Mouse (Mus musculus) neural tube, embryonic 14.5 days (tissue): ENCODE results near the gene Samd4. TPM values are rescaled to one million over a fixed set of nuclear protein-coding genes. Genes with fewer than 3 reads are reported as not detected.

Source experiments
- ATAC-seq: fragments of 200-750 bp; cut with Nextera tagmentation; 2 replicates; pipeline ENCODE4 v1.8.0; 2017; ENCODE audit warnings: low read depth, mild to moderate bottlenecking, moderate TSS enrichment, moderate library complexity
- H3K27ac ChIP-seq: fragments of 300-500 bp; sonication (generic); 2 replicates; pipeline ENCODE4 v1.5.1; 2014; ENCODE audit warnings: low read depth, mild to moderate bottlenecking, control low read depth, low read length, moderate library complexity, mixed read lengths
- H3K27me3 ChIP-seq: fragments of 300-500 bp; sonication (generic); 2 replicates; pipeline ENCODE4 v1.6.1; 2014; ENCODE audit warnings: low read length; ENCODE audit not compliant: control insufficient read depth, insufficient read depth
- H3K36me3 ChIP-seq: fragments of 300-500 bp; sonication (generic); 2 replicates; pipeline ENCODE4 v1.6.1; 2014; ENCODE audit warnings: low read length, mixed read lengths; ENCODE audit not compliant: control insufficient read depth, insufficient read depth
- H3K4me1 ChIP-seq: fragments of 300-500 bp; sonication (generic); 2 replicates; pipeline ENCODE4 v1.6.1; 2014; ENCODE audit warnings: low read length; ENCODE audit not compliant: control insufficient read depth, insufficient read depth
- H3K4me2 ChIP-seq: fragments of 300-500 bp; sonication (generic); 2 replicates; pipeline ENCODE4 v1.6.1; 2014; ENCODE audit warnings: mild to moderate bottlenecking, low read depth, low read length, control low read depth
- H3K4me3 ChIP-seq: fragments of 300-500 bp; sonication (generic); 2 replicates; pipeline ENCODE4 v1.5.1; 2014; ENCODE audit warnings: low read depth, low read length, control low read depth, mixed read lengths
- H3K9ac ChIP-seq: fragments of 300-500 bp; sonication (generic); replicated peaks from 2 replicates; pipeline ENCODE4 v1.6.1; 2014; ENCODE audit warnings: low read depth, mild to moderate bottlenecking, control low read depth, low read length, mixed read lengths
- H3K9me3 ChIP-seq: fragments of 300-500 bp; sonication (generic); 2 replicates; pipeline ENCODE4 v1.6.1; 2016; ENCODE audit warnings: low read length; ENCODE audit not compliant: control insufficient read depth
- WGBS: fragments of 180-500 bp; shearing (Covaris S2); extraction: QIAGEN DNeasy Blood & Tissue Kit; methylation state at CpG from one replicate; pipeline ENCODE4 v1.1.7; 2014; 5-methylcytosine and 5-hydroxymethylcytosine counted together
- polyA plus RNA-seq: library from polyadenylated mRNA; unstranded; fragments of >200 nt; fragmentation: Nextera tagmentation; extraction: Ambion mirVana; gene quantifications from 2 replicates; pipeline ENCODE4 v1.2.1, GENCODE M21; 2014

Gene Samd4
- polyA plus RNA-seq, 1 experiment from 2014 or later, result 2.6 TPM

- Histone ChIP-seq H3K4me2 (no peak overlapping the region), H3K9ac (no peak overlapping the region), H3K4me3 (no peak overlapping the region), H3K27ac (no peak overlapping the region), H3K4me1 (peaks cover 4% of the 10 kb centered on the region; the same call in 1 of the 2 replicates), H3K9me3 (no peaks in the 10 kb centered on the region), H3K36me3 (no peaks in the 10 kb centered on the region), H3K27me3 (no peaks in the 10 kb centered on the region)
- WGBS, result 51% methylated on average over 6 of the region's 6 CpGs
- ATAC-seq, result peak; percentile 23; the same call in 1 of the 2 replicates
Measured at GRCm38 (mm10) chr14:46941077-46941476, 58.4 kb downstream of the Samd4 start.

- Histone ChIP-seq H3K36me3 (no peaks in the 10 kb centered on the region), H3K4me1 (peaks cover 4% of the 10 kb centered on the region; the same call in 1 of the 2 replicates), H3K4me3 (no peak overlapping the region), H3K4me2 (no peak overlapping the region), H3K27ac (no peak overlapping the region), H3K9ac (no peak overlapping the region), H3K27me3 (no peaks in the 10 kb centered on the region), H3K9me3 (no peaks in the 10 kb centered on the region)
- ATAC-seq, result peak; percentile 26; the same call in 1 of the 2 replicates
- WGBS, result 74% methylated on average over 23 of the region's 23 CpGs
Measured at GRCm38 (mm10) chr14:46941896-46942812, 59.5 kb downstream of the Samd4 start.

DNA sequence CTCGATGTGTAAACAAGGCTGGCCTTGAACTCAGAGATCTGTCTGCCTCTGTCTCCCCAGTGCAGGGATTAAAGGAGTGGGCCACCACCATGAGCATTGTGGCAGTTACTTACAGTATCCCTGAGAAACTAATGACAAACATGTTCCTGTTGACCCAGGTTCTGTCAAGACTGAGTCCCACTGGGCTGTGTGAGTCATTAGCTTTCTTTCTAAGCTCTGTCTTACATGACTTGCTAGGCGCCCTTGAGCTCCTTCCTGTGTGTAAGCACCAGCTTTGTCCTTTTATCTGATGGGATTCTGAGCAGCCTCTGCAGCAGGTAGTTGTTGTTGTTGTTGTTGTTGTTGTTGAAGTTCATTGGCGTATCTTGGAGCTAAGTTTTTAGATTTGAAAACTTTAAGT is 61.8 kb downstream of the Samd4 start:
- ATAC-seq, result no peak
- no peak overlapping the region for H3K4me3 ChIP-seq
- no peaks in the 10 kb centered on the region for H3K9me3 ChIP-seq
- no peak overlapping the region for H3K4me2 ChIP-seq
- WGBS, result 84% methylated on average over 3 of the region's 3 CpGs
- H3K4me1 ChIP-seq, result peaks cover 4% of the 10 kb centered on the region; the same call in 1 of the 2 replicates
- no peaks in the 10 kb centered on the region for H3K27me3 ChIP-seq
- no peak overlapping the region for H3K9ac ChIP-seq
- no peaks in the 10 kb centered on the region for H3K36me3 ChIP-seq
- no peak overlapping the region for H3K27ac ChIP-seq

DNA sequence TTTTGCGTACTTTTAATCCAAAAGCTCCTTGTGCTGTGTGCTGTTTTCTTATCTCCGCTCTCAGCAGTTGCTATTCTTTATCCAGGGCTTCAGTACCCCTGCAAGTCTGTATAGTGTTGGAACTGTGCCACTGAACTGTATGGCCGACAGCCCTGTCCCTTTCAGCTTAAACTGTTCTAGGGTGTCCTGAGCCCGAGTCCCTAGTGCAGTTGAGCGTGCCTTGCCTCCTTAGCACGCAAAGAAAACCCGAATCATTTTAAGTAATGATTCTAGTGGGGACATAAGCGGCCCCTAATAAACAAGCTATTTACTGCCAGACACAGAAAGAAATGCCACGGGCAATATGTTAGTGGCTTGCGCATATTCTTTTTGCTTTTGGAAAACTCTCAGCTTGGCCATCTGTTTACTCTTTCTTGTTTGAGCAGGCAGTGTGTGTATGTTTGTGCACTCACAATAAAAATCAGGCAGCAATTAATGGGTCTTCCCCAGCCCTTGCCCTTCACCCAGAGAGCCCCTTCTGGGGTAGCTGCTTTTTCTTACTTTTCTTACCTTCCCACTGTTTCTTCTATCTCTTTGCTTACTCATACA is 63.3 kb downstream of the Samd4 start:
- Histone ChIP-seq H3K27me3 (no peaks in the 10 kb centered on the region), H3K4me2 (no peak overlapping the region)
- ATAC-seq, result no peak

GRCm38 (mm10) chr14:46947644-46948043 is 65.0 kb downstream of the Samd4 start:
- H3K9ac ChIP-seq, result no peak overlapping the region
- no peak overlapping the region for H3K4me3 ChIP-seq
- H3K27ac ChIP-seq, result no peak overlapping the region
- H3K27me3 ChIP-seq, result no peaks in the 10 kb centered on the region
- no peaks in the 10 kb centered on the region for H3K9me3 ChIP-seq
- H3K4me2 ChIP-seq, result no peak overlapping the region
- no peak for ATAC-seq
- H3K4me1 ChIP-seq, result no peaks in the 10 kb centered on the region
- H3K36me3 ChIP-seq, result no peaks in the 10 kb centered on the region
- 96% methylated on average over 3 of the region's 3 CpGs for WGBS

More for the DNA sequence above, 63.3 kb downstream of the Samd4 start:
- Histone ChIP-seq H3K9me3 (no peaks in the 10 kb centered on the region), H3K36me3 (no peaks in the 10 kb centered on the region), H3K27ac (no peak overlapping the region), H3K4me3 (no peak overlapping the region), H3K4me1 (peaks cover 4% of the 10 kb centered on the region; the same call in 1 of the 2 replicates), H3K9ac (no peak overlapping the region)
- WGBS, result 60% methylated on average over 10 of the region's 10 CpGs

DNA sequence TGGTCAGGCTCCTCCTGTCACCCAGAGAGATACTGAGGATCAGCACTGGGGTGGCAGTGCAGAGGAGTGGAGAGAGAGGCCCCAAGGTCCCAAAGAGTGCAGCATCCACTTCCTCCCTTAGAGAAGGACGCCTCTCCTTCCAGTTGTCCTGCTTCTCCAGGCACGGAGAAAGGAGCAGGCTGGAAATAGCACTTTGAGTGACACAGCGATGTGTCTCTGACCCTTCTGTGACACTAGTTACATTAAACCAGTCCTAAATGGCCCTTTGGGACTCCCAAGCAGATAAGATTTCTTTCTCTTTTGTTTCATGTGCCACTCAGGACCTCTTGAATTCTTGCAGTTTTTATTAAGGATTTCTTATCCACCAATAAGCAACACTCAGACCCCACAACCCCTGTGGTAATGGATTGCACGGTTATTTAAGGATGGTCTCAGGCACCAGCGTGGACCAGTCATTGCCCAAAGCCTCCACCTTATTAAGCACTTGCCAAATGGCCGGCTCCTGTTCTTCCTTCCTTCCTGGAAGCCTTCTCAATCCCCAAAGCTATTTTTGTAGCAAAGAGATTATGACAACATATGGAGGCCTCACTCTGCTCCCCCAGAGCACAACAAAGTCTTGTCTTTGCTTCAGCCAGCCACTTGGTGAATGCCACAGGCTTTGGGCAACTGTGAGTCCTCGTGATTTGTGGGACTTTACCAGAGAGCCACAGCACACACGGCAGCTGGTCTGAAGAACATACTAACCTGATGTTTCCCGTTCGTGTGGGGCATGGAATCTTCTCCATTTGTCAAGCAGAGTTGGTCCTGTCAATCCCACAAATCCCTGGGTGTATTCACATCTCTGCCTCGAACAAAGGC is 68.1 kb downstream of the Samd4 start:
- Histone ChIP-seq H3K4me3 (no peak overlapping the region), H3K36me3 (no peaks in the 10 kb centered on the region), H3K4me1 (no peaks in the 10 kb centered on the region), H3K27ac (no peak overlapping the region), H3K9ac (no peak overlapping the region), H3K9me3 (no peaks in the 10 kb centered on the region), H3K4me2 (no peak overlapping the region), H3K27me3 (no peaks in the 10 kb centered on the region)
- no peak for ATAC-seq
- WGBS, result 63% methylated on average over 11 of the region's 11 CpGs

DNA sequence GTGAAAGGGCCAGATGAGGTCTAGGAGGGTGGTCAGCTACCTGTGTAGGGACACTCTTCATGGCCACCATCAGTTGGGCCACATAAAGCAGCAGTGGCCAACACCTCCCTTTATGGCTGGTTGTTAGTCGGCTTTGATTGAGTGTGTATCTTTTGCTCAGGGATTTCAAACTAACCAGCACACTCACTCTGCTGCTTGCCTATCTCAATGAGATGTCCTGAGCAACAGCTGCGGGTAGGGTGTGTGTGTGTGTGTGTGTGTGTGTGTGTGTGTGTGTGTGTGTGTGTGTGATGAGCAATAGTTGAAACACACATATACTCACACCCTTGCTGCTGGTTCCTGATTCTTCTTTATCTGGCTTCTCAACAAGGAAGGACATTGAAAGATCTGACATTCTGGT is 69.6 kb downstream of the Samd4 start:
- H3K4me1 ChIP-seq, result no peaks in the 10 kb centered on the region
- H3K4me3 ChIP-seq, result no peak overlapping the region
- H3K36me3 ChIP-seq, result no peaks in the 10 kb centered on the region
- 80% methylated on average over 2 of the region's 2 CpGs for WGBS
- H3K27me3 ChIP-seq, result no peaks in the 10 kb centered on the region
- no peak overlapping the region for H3K4me2 ChIP-seq
- ATAC-seq, result no peak
- H3K27ac ChIP-seq, result no peak overlapping the region
- no peaks in the 10 kb centered on the region for H3K9me3 ChIP-seq
- H3K9ac ChIP-seq, result no peak overlapping the region

- H3K27me3 ChIP-seq, result no peaks in the 10 kb centered on the region
- WGBS, result 78% methylated on average over 2 of the region's 2 CpGs
- H3K4me2 ChIP-seq, result no peak overlapping the region
- H3K36me3 ChIP-seq, result no peaks in the 10 kb centered on the region
- no peak overlapping the region for H3K4me3 ChIP-seq
- no peaks in the 10 kb centered on the region for H3K4me1 ChIP-seq
- H3K9me3 ChIP-seq, result no peaks in the 10 kb centered on the region
- H3K9ac ChIP-seq, result no peak overlapping the region
- ATAC-seq, result no peak
- H3K27ac ChIP-seq, result no peak overlapping the region
Measured at GRCm38 (mm10) chr14:46955109-46955508, 72.5 kb downstream of the Samd4 start.
